Mouse (Mus musculus) monocyte, adult 5-6 weeks (primary cell): ENCODE data around the gene Ccng1. TPM values are rescaled to one million over a fixed set of nuclear protein-coding genes. Genes with fewer than 3 reads are reported as not detected.
A peak's percentile ranks its signal among the peaks of the same experiment; 100 is the strongest.

ENCODE experiments used
- ATAC-seq: fragments of 153-309, 156-312 bp; replicated peaks from 2 replicates; pipeline ENCODE4 v1.8.0; 2017; ENCODE audit warnings: mild to moderate bottlenecking; ENCODE audit not compliant: low TSS enrichment, insufficient number of reproducible peaks, severe bottlenecking, poor library complexity, low FRiP score
- total RNA-seq: library from RNA; stranded (forward); fragments of 200-1000, 200-491, 200-594 nt; gene quantifications from 3 replicates; pipeline ENCODE4 v1.2.3, GENCODE M21; 2017

Gene Ccng1
- total RNA-seq, 1 experiment from 2014 or later = 85.1 TPM

GRCm38 (mm10) chr11:40734251-40734752, 20.8 kb downstream of the Ccng1 start:
- ATAC-seq = no peak

GRCm38 (mm10) chr11:40733339-40734174, 21.6 kb downstream of the Ccng1 start, which contains the start of the genes Hmmr and Nudcd2:
TSS of gene Hmmr (minus strand) at chr11:40733422.
TSS of gene Nudcd2 (plus strand) at chr11:40733667.
- peak; percentile 97 for ATAC-seq

GRCm38 (mm10) chr11:40732997-40733338, 22.1 kb downstream of the Ccng1 start:
- ATAC-seq = no peak

GRCm38 (mm10) chr11:40718324-40718723, 36.8 kb downstream of the Ccng1 start:
- peak; percentile 70; the same call in 1 of the 2 replicates for ATAC-seq

- no peak for ATAC-seq
Observed at GRCm38 (mm10) chr11:40715524-40715923, 39.6 kb downstream of the Ccng1 start.

GRCm38 (mm10) chr11:40713858-40714257, 41.3 kb downstream of the Ccng1 start:
- no peak for ATAC-seq

- peak; percentile 87 for ATAC-seq
Observed at GRCm38 (mm10) chr11:40709899-40710298, 45.2 kb downstream of the Ccng1 start.

Other genes starting within 250 kb of the Ccng1 start
- 136 to 161 TPM (median 144 TPM) in 3 replicates for gene Mat2b, start 60.1 kb downstream of the Ccng1 start, total RNA-seq
- gene Hmmr, start 21.9 kb downstream of the Ccng1 start, total RNA-seq = 0.58 to 1.9 TPM in 2 of 3 replicates, not detected in the other
- gene Nudcd2, start 21.6 kb downstream of the Ccng1 start, total RNA-seq = 16.8 to 31.9 TPM (median 27.7 TPM) in 3 replicates